Mouse (Mus musculus) heart, embryonic 12.5 days (tissue): Measurements from ENCODE around the gene Sema6b. TPM values are rescaled to one million over a fixed set of nuclear protein-coding genes. Genes with fewer than 3 reads are reported as not detected.

ENCODE experiments used
- ATAC-seq: fragments of 200-750 bp; cut with Nextera tagmentation; 2 replicates; pipeline ENCODE4 v1.8.0; 2017; ENCODE audit warnings: moderate TSS enrichment, moderate library complexity; ENCODE audit not compliant: insufficient number of reproducible peaks, low FRiP score
- H3K27ac ChIP-seq: fragments of 300-500 bp; sonication (generic); 2 replicates; pipeline ENCODE4 v1.5.1; 2016; ENCODE audit warnings: mild to moderate bottlenecking, moderate library complexity; ENCODE audit not compliant: poor library complexity, severe bottlenecking
- H3K27me3 ChIP-seq: fragments of 300-500 bp; sonication (generic); replicated peaks from 2 replicates; pipeline ENCODE4 v1.6.1; 2016; ENCODE audit warnings: mild to moderate bottlenecking, moderate library complexity
- H3K36me3 ChIP-seq: fragments of 300-500 bp; sonication (generic); 2 replicates; pipeline ENCODE4 v1.6.1; 2016; ENCODE audit warnings: mild to moderate bottlenecking, moderate library complexity
- H3K4me1 ChIP-seq: fragments of 300-500 bp; sonication (generic); replicated peaks from 2 replicates; pipeline ENCODE4 v1.6.1; 2016; ENCODE audit warnings: mild to moderate bottlenecking
- H3K4me2 ChIP-seq: fragments of 300-500 bp; sonication (generic); 2 replicates; pipeline ENCODE4 v1.6.1; 2016; ENCODE audit warnings: mild to moderate bottlenecking, moderate library complexity
- H3K4me3 ChIP-seq: fragments of 300-500 bp; sonication (generic); 2 replicates; pipeline ENCODE4 v1.5.1; 2016; ENCODE audit warnings: mild to moderate bottlenecking
- H3K9ac ChIP-seq: fragments of 300-500 bp; sonication (generic); 2 replicates; pipeline ENCODE4 v1.6.1; 2016; ENCODE audit warnings: mild to moderate bottlenecking, moderate library complexity
- H3K9me3 ChIP-seq: fragments of 300-500 bp; sonication (generic); replicated peaks from 2 replicates; pipeline ENCODE4 v1.6.1; 2016; ENCODE audit warnings: mild to moderate bottlenecking, moderate library complexity
- WGBS: fragments of 180-500 bp; shearing (Covaris S2); methylation state at CpG from one replicate; pipeline ENCODE4 v1.1.7; 2016; 5-methylcytosine and 5-hydroxymethylcytosine counted together
- polyA plus RNA-seq: library from polyadenylated mRNA; unstranded; fragments of >200 nt; fragmentation: Nextera tagmentation; extraction: Ambion mirVana; gene quantifications from 2 replicates; pipeline ENCODE4 v1.2.1, GENCODE M21; 2016

Gene Sema6b
- 0.44 and 0.57 TPM in 2 replicates for polyA plus RNA-seq

GRCm38 (mm10) chr17:56139858-56140595, at the start of gene Sema6b:
Gene Sema6b, minus strand, starts transcription at chr17:56140343.
- Histone ChIP-seq H3K4me2 (peak within 1 kb of the TSS; percentile 92), H3K4me1 (peaks cover 22% of the 10 kb centered on the region), H3K27me3 (peaks cover 97% of the 10 kb centered on the region), H3K9ac (peak within 1 kb of the TSS; percentile 64), H3K27ac (no peak within 1 kb of the TSS), H3K36me3 (no peaks in the 10 kb centered on the region), H3K4me3 (peak within 1 kb of the TSS; percentile 69), H3K9me3 (no peaks in the 10 kb centered on the region)
- peak; percentile 22; the same call in 1 of the 2 replicates for ATAC-seq
- WGBS = 1% methylated on average over 76 of the region's 79 CpGs

- 43% methylated on average over 11 of the region's 11 CpGs for WGBS
- Histone ChIP-seq H3K27ac (peak overlapping the region; percentile 52), H3K36me3 (peaks cover 57% of the 10 kb centered on the region), H3K4me1 (peaks cover 20% of the 10 kb centered on the region), H3K9me3 (no peaks in the 10 kb centered on the region), H3K9ac (peak overlapping the region; percentile 23; the same call in 1 of the 2 replicates), H3K4me3 (no peak overlapping the region), H3K27me3 (no peaks in the 10 kb centered on the region), H3K4me2 (peak overlapping the region; percentile 23; the same call in 1 of the 2 replicates)
- no peak for ATAC-seq
These were observed 45.4 kb upstream of the Sema6b start for GRCm38 (mm10) chr17:56185281-56186141.

DNA sequence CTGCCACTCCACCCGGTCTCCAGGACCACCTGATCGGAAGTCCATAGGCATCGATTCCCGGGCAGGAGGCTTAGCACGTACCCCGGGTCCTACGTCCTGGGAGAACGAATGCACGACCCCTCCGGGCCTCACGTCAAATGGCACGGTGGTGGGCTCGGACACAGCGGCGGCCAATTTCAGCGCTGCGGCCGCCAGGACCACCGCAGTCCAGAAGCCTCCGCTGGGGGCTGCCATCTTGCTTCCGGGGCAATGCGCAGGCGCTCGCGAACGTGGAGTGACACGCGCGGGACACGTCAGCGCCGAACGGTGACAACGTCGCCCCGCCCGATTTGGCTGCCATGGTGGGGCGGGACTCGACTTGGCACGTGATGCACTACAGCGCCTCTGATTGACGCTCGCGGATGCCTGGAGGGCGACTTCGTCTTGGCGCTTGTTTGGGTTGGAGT, 43.5 kb upstream of the Sema6b start, which contains the start of gene Mydgf:
TSS of gene Mydgf (minus strand) at position 263 of the 446 bp plus-strand sequence.
- WGBS = under 1% methylated on average over 47 of the region's 47 CpGs
- Histone ChIP-seq H3K9me3 (no peaks in the 10 kb centered on the region), H3K4me1 (peaks cover 23% of the 10 kb centered on the region), H3K4me2 (peak within 1 kb of the TSS; percentile 91), H3K27ac (peak within 1 kb of the TSS; percentile 63; the same call in 1 of the 2 replicates), H3K4me3 (peak within 1 kb of the TSS; percentile 92), H3K36me3 (peaks cover 57% of the 10 kb centered on the region), H3K9ac (peak within 1 kb of the TSS; percentile 78), H3K27me3 (no peaks in the 10 kb centered on the region)
- peak; percentile 93 for ATAC-seq

- peaks cover 56% of the 10 kb centered on the region for H3K36me3 ChIP-seq
These were observed 43.0 kb upstream of the Sema6b start for GRCm38 (mm10) chr17:56182975-56183657.

GRCm38 (mm10) chr17:56175416-56175815, 35.3 kb upstream of the Sema6b start:
- no peak overlapping the region for H3K4me3 ChIP-seq
- H3K9me3 ChIP-seq = no peaks in the 10 kb centered on the region
- peaks cover 59% of the 10 kb centered on the region for H3K36me3 ChIP-seq
- H3K4me1 ChIP-seq = 0 out of 2 replicates have a peak, but pooled peaks cover 6% of the 10 kb centered on the region
- 92% methylated on average over 3 of the region's 3 CpGs for WGBS
- H3K9ac ChIP-seq = no peak overlapping the region
- no peak for ATAC-seq
- no peak overlapping the region for H3K4me2 ChIP-seq
- no peaks in the 10 kb centered on the region for H3K27me3 ChIP-seq
- H3K27ac ChIP-seq = no peak overlapping the region

More at GRCm38 (mm10) chr17:56182975-56183657, 43.0 kb upstream of the Sema6b start:
- no peaks in the 10 kb centered on the region for H3K27me3 ChIP-seq
- H3K4me3 ChIP-seq = peak overlapping the region; percentile 92
- H3K27ac ChIP-seq = peak overlapping the region; percentile 63; the same call in 1 of the 2 replicates
- peak overlapping the region; percentile 91 for H3K4me2 ChIP-seq
- WGBS = 1% methylated on average over 14 of the region's 14 CpGs
- peak overlapping the region; percentile 78 for H3K9ac ChIP-seq
- ATAC-seq = peak; percentile 23; the same call in 1 of the 2 replicates
- peaks cover 23% of the 10 kb centered on the region for H3K4me1 ChIP-seq
- no peaks in the 10 kb centered on the region for H3K9me3 ChIP-seq

DNA sequence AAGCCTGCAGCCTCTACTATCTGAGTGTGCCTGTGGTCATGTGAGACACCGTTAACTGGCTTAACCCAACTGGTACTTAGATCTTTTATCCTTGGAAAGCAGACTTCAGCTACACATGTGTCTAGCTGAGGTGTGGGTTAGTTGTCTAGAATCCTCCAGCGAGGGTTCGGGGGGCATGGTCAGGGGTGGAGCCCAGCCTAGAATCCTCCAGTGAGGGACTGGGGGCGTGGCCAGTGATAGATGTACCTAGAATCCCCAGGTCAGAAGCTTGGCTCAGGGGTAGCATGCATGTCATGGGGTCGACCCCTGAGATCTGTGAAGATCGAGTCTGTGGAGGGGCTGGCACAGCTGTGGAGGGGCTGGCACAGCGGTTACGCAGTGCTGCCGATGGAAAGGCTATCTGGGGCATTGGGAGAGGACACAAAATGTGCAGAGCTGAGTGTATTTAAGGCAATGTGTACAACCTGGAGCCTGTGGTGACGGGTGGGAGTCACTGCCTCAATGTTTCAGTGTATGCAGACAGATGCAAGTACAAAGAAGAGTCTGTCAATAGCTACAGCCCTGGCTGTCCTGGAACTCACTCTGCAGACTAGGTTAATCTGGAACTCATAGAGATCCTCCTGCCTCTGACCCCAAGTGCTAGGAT, 33.4 kb upstream of the Sema6b start:
- 53% methylated on average over 10 of the region's 10 CpGs for WGBS

DNA sequence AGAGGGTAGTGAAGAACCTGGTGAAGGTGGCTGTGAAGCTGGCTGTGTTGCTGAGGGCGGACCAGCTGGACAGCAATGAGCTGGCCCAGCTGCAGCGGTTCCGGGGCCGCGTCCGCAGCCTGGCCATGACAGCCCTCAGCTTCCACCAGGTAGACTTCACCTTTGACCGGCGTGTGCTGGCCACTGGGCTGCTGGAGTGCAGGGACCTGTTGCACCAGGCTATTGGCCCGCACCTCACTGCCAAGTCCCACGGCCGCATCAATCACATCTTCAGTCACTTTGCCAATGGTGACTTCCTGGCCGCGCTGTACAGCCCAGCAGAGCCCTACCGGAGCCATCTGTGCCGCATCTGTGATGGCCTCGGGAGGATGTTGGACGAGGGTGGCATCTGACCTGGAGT, 31.7 kb upstream of the Sema6b start:
- WGBS = 88% methylated on average over 17 of the region's 17 CpGs
- Histone ChIP-seq H3K9ac (no peak overlapping the region), H3K27ac (no peak overlapping the region), H3K4me1 (peaks cover 10% of the 10 kb centered on the region; the same call in 1 of the 2 replicates), H3K4me3 (no peak overlapping the region), H3K27me3 (no peaks in the 10 kb centered on the region), H3K9me3 (no peaks in the 10 kb centered on the region), H3K4me2 (no peak overlapping the region), H3K36me3 (peaks cover 25% of the 10 kb centered on the region)
- no peak for ATAC-seq

More for the DNA sequence above, 33.4 kb upstream of the Sema6b start:
- H3K27ac ChIP-seq = no peak overlapping the region
- peaks cover 10% of the 10 kb centered on the region; the same call in 1 of the 2 replicates for H3K4me1 ChIP-seq
- no peak overlapping the region for H3K9ac ChIP-seq
- H3K4me2 ChIP-seq = no peak overlapping the region
- no peak overlapping the region for H3K4me3 ChIP-seq
- ATAC-seq = no peak
- H3K36me3 ChIP-seq = peaks cover 41% of the 10 kb centered on the region
- no peaks in the 10 kb centered on the region for H3K27me3 ChIP-seq
- no peaks in the 10 kb centered on the region for H3K9me3 ChIP-seq

GRCm38 (mm10) chr17:56171456-56171855, 31.3 kb upstream of the Sema6b start:
- no peak overlapping the region for H3K4me2 ChIP-seq
- H3K27ac ChIP-seq = no peak overlapping the region
- no peaks in the 10 kb centered on the region for H3K27me3 ChIP-seq
- no peaks in the 10 kb centered on the region for H3K9me3 ChIP-seq
- H3K4me3 ChIP-seq = no peak overlapping the region
- peaks cover 10% of the 10 kb centered on the region; the same call in 1 of the 2 replicates for H3K4me1 ChIP-seq
- ATAC-seq = no peak
- H3K9ac ChIP-seq = no peak overlapping the region
- H3K36me3 ChIP-seq = peaks cover 21% of the 10 kb centered on the region
- WGBS = 73% methylated on average over 9 of the region's 9 CpGs

- Histone ChIP-seq H3K4me2 (no peak overlapping the region), H3K9ac (no peak overlapping the region), H3K9me3 (no peaks in the 10 kb centered on the region), H3K27me3 (no peaks in the 10 kb centered on the region), H3K4me3 (no peak overlapping the region), H3K27ac (no peak overlapping the region), H3K4me1 (peaks cover 10% of the 10 kb centered on the region; the same call in 1 of the 2 replicates), H3K36me3 (peaks cover 14% of the 10 kb centered on the region)
- 67% methylated on average over 10 of the region's 10 CpGs for WGBS
- peak; percentile 31; the same call in 1 of the 2 replicates for ATAC-seq
These were observed 30.5 kb upstream of the Sema6b start for GRCm38 (mm10) chr17:56170636-56171035.

DNA sequence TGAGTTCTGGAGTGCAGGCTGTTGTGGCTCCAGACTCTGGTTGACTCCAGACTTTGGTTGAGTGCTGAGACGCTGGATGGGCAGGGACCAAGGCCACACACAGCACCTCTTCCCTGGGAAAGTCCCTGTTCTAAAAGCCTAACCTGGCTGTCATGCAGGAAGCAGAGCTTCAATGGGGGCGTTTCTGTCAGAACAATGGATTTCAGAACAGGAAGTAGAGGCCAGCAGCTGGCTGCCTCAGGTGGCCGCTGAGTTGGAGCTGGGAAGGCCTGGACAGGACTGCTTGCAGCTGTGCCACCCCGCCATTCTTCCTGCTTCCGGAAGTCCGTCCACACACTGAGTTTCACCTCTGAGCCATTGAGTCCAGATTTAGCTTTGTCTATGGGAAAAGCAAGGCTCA, 29.7 kb upstream of the Sema6b start:
- Histone ChIP-seq H3K4me2 (no peak overlapping the region), H3K4me1 (peaks cover 10% of the 10 kb centered on the region; the same call in 1 of the 2 replicates), H3K9ac (no peak overlapping the region), H3K36me3 (peaks cover 6% of the 10 kb centered on the region), H3K27me3 (no peaks in the 10 kb centered on the region), H3K27ac (no peak overlapping the region), H3K9me3 (no peaks in the 10 kb centered on the region), H3K4me3 (no peak overlapping the region)
- WGBS = 45% methylated on average over 6 of the region's 6 CpGs
- 0 out of 2 replicates have a peak, but pooled peaks have one; percentile 26 for ATAC-seq
